Mouse (Mus musculus) spleen, adult 2 months (tissue): ENCODE results near the gene Tmem131l. TPM values are rescaled to one million over a fixed set of nuclear protein-coding genes. Genes with fewer than 3 reads are reported as not detected.

Experiments used
- DNase-seq, 2 experiments: peaks; one replicate each; pipeline versions ENCODE4 v3.0.0 to v3.0.0-alpha.2; 2012 to 2021; ENCODE audit warnings: low spot score in 2 of 2, low read depth in 1 of 2
- H3K27ac ChIP-seq: fragments of 200-500 bp; 2 replicates; pipeline ENCODE4 v1.5.1; 2012; ENCODE audit warnings: low read length, inconsistent platforms; ENCODE audit not compliant: insufficient read depth
- H3K27me3 ChIP-seq: fragments of 200-500 bp; 2 replicates; pipeline ENCODE4 v1.6.1; 2012; ENCODE audit warnings: mild to moderate bottlenecking, moderate library complexity, low read length, inconsistent platforms; ENCODE audit not compliant: control insufficient read depth, insufficient read depth
- H3K36me3 ChIP-seq: fragments of 200-500 bp; 2 replicates; pipeline ENCODE4 v1.6.1; 2012; ENCODE audit warnings: mild to moderate bottlenecking, low read length, inconsistent platforms; ENCODE audit not compliant: control insufficient read depth, insufficient read depth
- H3K4me1 ChIP-seq: fragments of 200-500 bp; 2 replicates; pipeline ENCODE4 v1.6.1; 2011; ENCODE audit warnings: inconsistent platforms; ENCODE audit not compliant: control insufficient read depth, insufficient read depth, insufficient read length
- H3K4me3 ChIP-seq: fragments of 200-500 bp; 2 replicates; pipeline ENCODE4 v1.5.1; 2011; ENCODE audit warnings: mild to moderate bottlenecking, inconsistent platforms; ENCODE audit not compliant: insufficient read depth, insufficient read length; ENCODE audit errors: extremely low read depth
- CTCF ChIP-seq: fragments of 200-500 bp; IDR thresholded peaks from 2 replicates; pipeline ENCODE4 v1.5.1; 2011; ENCODE audit warnings: mild to moderate bottlenecking, inconsistent platforms; ENCODE audit not compliant: insufficient read depth, insufficient read length, insufficient replicate concordance; ENCODE audit errors: extremely low read depth
- POLR2A ChIP-seq: fragments of 200-500 bp; IDR thresholded peaks from 2 replicates; pipeline ENCODE4 v1.6.1; 2011; ENCODE audit warnings: low read depth, low read length, inconsistent platforms
- WGBS: fragments of 180-500 bp; shearing (Covaris S2); methylation state at CpG from one replicate; pipeline ENCODE4 v1.1.7; 2018; 5-methylcytosine and 5-hydroxymethylcytosine counted together
- polyA plus RNA-seq: library from polyadenylated mRNA; depleted of rRNA; stranded (reverse); fragments of >200 nt; gene quantifications from 2 replicates; pipeline ENCODE4 v1.2.3, GENCODE M21; 2012; rRNA removed

Gene Tmem131l
- polyA plus RNA-seq, 1 experiment, result 116 TPM

DNA sequence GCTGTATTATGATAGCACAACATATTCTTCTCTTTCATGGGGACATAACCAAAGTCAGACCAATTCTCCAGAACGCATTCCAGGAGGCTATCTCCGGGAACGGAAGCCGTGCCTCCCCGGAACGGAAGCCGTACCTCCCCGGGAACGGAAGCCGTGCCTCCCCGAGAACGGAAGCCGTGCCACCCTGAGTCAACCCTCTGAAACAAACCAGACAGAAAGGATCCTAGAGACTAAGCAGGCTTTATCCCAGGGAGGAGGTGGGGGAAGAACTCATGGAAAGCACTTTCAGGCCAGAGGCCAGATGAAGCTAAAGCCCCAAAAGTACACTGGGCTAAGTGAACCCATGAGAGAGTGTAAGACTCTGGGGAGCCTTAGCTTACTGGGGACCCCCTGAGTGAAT is 182.4 kb downstream of the Tmem131l start:
- WGBS, result 92% methylated on average over 13 of the region's 13 CpGs
- no peaks in the 10 kb centered on the region for H3K36me3 ChIP-seq
- no peak overlapping the region for H3K4me3 ChIP-seq
- H3K27ac ChIP-seq, result no peak overlapping the region
- DNase-seq, result no peak
- H3K27me3 ChIP-seq, result no peaks in the 10 kb centered on the region
- no peaks in the 10 kb centered on the region; the same call in 1 of the 2 replicates for H3K4me1 ChIP-seq
- TF ChIP-seq POLR2A, result no peak
- TF ChIP-seq CTCF, result no peak

DNA sequence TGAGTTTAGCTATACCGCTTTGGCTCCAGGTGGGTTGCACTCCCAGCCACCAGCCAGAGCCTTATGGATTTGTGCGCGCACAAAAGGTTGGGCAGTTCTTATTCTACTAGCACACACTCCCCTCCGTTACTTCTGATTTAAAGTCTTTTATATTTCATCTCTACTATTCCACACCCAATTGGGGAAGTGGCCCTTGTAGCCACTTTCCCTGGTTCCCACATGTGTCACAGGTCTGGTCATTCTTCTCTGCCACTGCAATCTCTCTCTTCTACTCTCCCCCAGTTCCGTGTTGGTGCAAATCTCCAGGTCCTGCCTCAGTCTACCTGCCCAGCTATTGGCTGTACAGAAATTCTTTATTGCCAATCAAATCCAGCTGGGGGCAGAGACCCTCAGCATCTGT is 184.3 kb downstream of the Tmem131l start:
- H3K4me1 ChIP-seq, result no peaks in the 10 kb centered on the region
- no peak overlapping the region for H3K27ac ChIP-seq
- H3K36me3 ChIP-seq, result no peaks in the 10 kb centered on the region
- 82% methylated on average over 5 of the region's 5 CpGs for WGBS
- no peaks in the 10 kb centered on the region for H3K27me3 ChIP-seq
- DNase-seq, result no peak
- no peak overlapping the region for H3K4me3 ChIP-seq
- TF ChIP-seq POLR2A, result no peak
- no peak for TF ChIP-seq CTCF

DNA sequence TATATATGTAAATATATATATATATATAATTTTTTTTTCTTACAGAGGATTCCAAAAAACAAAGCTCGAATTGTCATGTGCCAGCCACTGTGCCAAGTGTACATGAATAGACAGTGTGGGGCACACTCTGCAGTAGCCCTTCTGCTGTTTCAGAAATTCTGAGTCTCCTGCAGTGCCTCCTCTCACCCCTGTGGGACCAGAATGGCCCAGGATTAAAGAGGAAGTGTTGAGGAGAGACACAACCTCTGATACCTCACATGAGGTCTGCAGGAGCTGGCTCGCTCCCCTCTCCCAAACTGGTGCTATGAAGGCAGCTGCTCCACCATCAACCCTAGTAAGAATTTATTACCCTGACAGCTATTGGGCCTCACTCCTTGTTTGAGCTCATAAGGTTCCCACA is 190.6 kb downstream of the Tmem131l start:
- no peak for TF ChIP-seq POLR2A
- TF ChIP-seq CTCF, result no peak
- 72% methylated on average over 2 of the region's 2 CpGs for WGBS
- Histone ChIP-seq H3K36me3 (no peaks in the 10 kb centered on the region), H3K4me3 (no peak overlapping the region), H3K27me3 (no peaks in the 10 kb centered on the region), H3K4me1 (no peaks in the 10 kb centered on the region; the same call in 1 of the 2 replicates), H3K27ac (no peak overlapping the region)
- no peak for DNase-seq

Other genes starting within 250 kb of the Tmem131l start
- gene Tlr2, start 198.4 kb downstream of the Tmem131l start, polyA plus RNA-seq, result 4.1 and 4.7 TPM in 2 replicates
- 0.09 TPM in 1 of 2 replicates, not detected in the other for gene Mnd1, start 115.6 kb upstream of the Tmem131l start, polyA plus RNA-seq
- gene Gm6525, start 133.9 kb upstream of the Tmem131l start, polyA plus RNA-seq, result not detected in 2 replicates